Mouse (Mus musculus): ENCODE data around the gene Trap1a.
"Not testable (repeated sequence)": the region's sequence is repeated elsewhere in the genome, so short reads cannot be mapped to it uniquely, and the experiment has no call there.

Trap1a gene

DNA sequence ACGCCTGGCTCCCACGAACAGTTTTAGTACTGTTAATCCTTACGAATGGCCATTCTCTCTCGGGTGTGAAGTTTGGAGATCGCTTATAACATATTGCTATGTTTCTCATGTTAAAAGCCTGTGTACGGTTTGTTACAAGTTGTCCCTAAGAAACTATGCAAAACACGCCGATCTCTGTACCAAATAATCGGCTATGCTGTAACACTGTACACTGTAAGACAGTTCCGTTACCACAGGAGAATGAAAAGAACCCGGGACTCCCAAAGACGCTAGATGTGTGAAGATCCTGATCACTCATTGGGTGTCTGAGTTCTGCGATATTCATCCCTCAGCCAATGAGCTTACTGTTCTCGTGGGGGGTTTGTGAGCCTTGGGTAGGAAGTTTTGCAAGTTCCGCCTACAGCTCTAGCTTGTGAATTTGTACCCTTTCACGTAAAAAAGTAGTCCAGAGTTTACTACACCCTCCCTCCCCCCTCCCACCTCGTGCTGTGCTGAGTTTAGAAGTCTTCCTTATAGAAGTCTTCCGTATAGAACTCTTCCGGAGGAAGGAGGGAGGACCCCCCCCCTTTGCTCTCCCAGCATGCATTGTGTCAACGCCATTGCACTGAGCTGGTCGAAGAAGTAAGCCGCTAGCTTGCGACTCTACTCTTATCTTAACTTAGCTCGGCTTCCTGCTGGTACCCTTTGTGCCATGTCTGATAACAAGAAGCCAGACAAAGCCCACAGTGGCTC, at the start of gene Trap1a:
Gene Trap1a, plus strand, starts transcription at position 421 of the 732 bp plus-strand sequence.
- DNase-seq: no peak

DNA sequence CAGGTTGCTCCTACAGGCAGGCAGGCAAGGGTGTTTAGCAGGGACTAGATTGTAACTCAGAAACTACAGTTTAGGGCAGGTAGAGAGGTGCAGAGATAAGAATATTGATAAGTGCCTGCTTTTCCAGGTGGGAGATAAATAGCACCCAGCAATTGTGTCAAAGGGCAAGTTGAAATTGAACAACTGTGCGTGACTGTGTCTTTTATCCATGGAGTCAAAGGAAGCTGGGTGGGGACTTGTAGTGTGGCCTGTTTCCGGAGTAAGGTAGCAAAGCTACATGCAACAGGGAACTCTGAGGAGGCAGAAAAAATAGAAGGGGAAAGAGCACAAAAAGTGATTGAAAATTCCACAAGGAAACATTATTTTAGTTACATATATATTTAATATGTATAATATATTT, 40.4 kb upstream of the Trap1a start:
- no peak for DNase-seq

DNA sequence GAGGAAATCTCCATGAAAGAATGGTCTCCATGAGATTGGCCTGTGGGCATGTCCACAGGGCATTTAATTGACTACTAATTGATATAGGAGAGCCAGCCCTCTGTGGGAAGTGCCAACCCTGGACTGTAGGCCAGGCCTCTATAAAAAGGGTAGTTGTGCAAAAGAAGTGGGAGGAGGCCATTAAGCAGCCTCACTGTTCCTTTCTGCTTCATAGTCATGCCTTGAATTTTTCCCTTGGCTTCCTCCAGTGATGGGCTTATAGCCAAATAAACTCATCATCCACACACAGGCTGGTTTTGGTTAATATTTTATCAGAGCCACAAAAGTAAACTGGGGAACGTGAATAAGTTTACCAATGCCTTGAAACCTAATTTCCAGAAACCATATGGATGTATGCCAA, 38.2 kb upstream of the Trap1a start:
- DNase-seq: no peak

DNA sequence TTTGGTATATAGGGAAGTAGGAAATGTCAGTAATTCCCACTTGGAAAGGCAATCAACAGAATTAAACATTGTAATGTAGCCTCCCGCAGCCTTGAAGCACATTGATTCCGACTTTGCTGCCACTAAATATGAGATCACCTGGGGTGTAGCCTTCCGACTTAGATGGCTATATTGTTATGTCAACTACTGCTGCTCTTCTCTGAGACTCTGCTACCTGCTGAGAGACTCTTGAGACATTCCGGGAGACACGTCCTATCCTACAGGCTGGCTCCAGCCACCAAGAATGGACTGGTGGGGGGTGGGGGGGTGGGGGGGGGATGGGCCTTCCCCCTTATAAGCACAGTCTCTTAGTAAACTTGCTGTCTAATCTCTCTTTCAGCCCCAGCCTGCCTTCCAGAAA, 16.1 kb upstream of the Trap1a start:
- not testable (repeated sequence) for DNase-seq

DNA sequence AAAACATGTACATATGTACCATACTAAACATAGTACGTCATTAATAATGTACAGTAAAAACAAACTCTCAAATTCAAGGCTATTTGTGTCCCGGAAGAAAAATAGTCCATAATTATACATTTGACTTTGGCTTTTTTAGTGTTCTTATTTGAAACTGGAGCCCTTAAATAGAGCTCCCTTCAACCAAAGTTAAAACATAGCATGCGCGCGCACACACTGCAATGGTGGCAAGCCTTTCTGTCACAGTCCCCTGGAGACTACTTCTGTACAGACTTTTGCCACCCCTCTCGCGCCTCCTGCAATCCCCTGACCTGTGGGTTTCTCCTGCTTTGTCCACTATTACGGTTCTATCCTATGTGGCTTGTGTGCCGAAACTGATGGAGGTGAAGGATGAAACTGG, 900 bp upstream of the Trap1a start:
- no peak for DNase-seq

DNA sequence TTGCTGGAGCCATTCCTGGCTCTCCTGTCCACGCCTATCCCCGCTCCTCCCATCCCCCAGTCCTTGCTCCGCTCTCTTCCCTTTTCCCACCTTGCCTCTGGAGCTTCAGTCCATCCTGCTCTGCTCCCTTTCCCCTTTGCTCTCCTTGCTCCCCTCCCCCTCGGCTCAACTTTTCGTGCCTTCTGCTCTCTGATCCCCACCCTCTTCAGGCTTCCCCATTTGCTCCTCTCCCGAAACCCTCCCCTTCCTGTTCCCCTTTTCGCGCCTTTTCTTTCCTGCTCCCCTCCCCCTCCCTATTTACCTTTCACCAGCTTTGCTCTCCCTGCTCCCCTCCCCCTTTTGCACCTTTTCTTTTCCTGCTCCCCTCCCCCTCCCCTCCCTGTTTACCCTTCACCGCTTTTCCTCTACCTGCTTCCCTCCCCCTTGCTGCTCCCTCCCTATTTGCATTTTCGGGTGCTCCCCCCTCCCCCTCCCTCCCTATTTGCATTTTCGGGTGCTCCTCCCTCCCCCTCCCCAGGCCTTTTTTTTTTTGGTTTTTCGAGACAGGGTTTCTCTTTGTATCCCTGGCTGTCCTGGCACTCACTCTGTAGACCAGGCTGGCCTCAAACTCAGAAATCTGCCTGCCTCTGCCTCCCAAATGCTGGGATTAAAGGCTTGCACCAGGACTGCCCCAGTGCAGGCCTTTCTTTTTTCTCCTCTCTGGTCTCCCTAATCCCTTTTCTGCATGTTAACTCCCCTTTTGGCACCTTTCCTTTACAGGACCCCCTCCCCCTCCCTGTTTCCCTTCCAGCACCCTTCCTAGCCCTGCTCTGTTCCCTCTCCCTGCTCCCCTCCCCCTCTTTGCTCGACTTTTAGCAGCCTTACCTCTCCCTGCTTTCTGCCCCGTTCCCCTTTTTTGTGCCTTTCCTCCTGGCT, 1.3 kb downstream of the Trap1a start:
- no peak for DNase-seq

DNA sequence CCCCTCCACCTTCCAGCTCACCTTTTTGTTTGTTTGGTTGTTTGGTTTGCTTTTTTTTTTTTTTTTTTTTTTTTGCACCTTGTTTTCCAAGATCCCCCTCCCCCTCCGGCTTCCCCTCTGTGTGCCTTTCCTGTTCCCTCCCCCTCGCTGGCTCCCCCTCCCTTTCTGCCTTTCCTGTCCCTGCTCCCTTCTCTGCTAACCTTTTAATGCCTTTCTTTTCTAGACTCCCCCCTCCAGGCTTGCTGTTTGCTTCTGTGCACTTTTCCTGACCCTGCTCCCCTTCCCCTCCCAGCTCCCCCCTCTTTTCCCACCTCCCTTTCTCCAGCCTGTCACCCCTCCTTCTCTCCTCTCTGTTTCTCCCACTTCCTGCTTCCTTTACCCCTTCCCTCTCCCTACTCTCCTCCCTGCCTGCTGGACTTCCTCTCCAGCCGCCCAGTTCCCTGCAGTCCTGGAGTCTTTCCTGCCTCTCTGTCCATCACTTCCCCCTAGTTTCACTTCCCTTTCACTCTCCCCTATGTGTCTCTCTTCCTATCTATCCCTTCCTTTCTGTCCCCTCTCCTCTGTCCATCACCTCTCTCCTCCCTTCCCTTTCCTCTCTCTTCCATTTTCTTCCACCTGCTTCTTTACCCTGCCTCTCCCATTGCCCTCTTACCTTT, 2.1 kb downstream of the Trap1a start:
- DNase-seq: no peak

DNA sequence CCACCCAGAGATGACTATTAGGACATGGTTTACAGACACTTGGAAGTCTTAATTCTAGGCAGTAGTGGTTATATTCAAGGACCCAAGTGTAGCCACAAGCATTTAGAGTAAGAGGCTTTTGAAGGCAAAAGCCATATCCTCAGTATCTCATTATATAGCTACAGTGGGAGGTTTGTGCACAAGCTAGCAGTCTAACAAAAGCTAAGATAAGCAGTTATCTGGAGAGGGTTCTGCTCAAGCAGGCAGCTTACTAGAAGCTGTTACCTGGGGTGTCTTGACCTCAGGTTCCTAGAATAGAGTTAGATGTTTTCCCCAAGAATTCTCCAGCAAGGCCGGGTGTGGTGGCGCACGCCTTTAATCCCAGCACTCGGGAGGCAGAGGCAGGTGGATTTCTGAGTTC, 6.1 kb downstream of the Trap1a start:
- no peak for DNase-seq

DNA sequence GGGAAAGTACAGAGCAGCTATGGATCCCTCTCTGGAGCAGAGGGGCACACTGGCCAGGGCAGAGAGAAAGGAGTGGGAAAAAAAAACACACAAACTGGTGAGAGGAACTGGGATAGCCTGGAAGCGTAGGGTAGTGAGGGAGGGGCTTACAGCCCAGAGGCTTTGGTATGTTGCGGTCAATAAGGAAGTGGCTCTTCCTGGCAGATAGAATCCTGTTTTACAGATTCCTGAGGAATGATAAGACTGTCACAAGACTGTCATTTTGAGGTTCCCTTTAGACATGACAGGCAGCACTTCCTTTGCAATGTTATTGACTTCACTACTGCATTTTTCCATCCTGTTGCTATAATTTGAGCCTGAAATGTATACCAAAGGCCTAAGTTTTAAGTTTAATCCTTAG, 7.7 kb downstream of the Trap1a start:
- no peak for DNase-seq

DNA sequence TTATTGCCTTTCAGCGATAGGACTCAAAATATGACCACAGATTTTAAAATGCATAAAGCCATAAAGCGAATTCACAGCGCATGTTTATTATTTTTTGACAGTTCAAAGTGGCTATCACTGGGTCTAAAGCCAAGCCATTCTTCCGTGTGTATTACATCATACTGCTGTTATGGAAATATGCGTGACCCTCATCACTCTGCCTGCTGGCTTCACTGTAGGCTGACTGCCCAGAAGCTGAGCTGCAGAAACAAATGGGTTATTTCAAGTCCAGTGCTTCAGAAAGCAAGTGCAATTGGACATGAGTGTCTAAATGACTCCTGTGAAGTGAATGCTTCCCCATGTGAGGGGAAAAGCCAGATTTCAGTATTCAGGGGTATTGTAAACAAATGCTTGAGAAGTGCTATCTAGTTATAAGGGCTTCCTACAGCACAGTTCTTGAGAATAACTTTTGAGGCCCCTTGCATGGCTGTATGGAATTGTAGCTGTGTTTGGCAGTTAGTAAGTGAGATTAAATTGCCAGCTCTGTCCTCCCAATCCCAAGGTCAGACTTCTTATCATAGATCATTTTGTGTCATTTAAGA, 18.8 kb downstream of the Trap1a start:
- DNase-seq: no peak

DNA sequence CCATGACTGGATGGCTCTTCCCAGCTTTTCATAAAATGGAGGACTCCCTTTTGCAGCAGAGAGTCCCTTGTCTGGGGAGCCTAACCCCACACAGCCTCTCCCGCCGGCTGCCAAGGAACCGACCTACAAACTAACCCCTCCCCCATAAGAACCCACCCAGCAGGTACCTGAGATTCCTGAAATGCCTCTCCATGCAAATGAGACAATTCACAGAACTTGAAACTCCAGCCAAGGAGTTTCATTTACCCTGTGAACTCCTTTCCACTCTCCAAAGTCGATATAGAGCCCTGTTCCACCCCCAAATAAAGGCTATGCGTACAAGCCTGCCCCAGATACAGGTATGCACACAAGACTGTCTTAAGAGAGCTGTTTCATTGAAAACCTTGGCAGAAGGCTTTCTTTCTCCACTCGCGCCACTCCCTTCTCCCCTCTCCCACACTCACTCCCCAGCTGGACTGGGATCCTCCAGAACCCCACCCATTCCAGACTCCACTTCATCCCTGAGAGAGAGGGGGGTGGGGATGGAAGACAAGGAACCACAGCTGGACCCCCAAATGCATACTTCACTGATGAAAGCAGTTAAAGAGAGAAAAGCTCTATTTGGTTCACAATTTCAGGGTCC, 24.3 kb downstream of the Trap1a start:
- no peak for DNase-seq

DNA sequence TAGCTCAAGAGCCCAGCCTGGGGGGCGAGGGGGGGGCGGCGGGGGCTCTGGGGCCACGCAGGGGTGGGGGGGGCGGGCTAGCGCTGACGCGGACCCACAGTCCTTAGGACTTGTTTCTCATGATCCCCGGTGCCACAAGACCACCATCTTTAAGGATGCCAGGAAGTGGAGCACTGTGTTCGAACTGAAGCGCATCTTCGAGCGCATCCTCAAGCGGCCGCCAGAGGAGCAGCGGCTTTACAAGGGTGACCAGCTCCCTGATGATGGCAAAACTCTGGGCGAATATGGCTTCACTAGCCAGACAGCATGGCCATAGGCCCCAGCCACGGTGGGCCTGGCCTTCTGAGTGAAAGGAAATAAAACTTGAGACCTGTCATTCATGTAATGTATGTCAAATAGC, 24.9 kb downstream of the Trap1a start:
- DNase-seq: no peak

DNA sequence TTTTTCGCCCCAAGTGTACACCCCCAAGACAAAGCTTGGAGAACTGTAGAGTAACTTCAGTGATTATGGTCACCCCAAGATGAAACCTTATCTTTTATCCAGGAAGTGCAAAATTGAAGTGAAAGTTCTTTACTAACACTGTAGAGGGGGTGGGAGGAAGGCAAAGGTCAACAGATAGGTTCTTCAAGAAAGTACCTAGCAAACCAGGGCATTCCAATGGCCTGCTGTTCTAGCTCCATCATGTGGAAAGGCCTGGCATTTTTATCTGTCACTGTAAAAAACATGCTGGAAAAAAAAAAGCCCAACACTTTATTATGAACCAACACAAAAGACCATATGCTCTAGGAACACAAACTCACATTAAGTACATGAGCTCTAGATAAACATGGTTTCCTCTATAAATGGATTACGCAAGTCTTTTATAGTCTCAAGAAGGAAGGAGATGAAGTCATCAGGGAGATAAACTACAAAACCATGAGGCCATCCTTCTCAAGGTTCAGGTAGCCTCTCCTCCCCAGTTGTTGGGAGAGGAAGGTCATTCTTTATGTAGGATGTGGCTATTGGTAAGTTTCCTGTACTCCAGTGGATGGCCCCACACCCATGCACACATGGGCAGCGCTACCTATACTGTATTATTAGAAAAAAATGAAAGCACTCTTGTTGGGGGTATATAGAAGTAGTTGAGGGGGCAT, 33.5 kb downstream of the Trap1a start:
- DNase-seq: no peak

DNA sequence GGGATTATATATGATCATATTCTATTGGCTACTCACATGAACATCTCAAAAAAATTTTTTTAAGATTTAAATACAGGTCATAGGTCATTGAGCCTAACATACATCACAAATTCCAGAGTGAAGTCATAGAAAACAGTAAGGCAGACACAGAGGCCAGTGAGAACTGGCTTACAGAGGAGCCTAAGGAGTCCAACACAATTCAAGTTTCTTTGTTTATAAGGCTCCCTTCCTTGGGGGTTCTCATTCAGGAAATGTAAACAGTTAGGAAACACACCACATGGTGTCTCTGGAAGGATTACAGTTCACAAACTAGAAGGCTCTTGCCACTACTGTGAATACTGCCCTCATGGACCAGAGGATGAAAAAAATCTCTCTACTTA, 34.0 kb downstream of the Trap1a start:
- no peak for DNase-seq

DNA sequence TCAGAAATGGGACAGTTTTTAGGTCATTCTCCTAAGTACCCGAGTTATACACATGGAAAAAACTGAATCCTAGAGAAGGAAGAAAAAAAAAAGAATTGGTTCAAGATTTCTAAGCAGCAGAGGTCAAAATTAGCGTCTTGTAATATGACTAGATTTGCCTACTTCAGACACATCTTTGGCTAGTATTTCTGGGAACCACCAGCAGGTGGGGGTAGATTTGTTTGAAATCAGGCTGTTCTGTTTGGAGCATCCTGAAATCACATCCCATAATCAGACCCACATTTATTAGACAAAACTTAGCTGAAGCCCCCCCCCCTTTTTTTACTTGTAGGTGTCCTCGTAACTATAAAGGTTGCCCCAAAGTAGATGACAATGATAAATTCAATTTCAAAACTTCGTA, 35.6 kb downstream of the Trap1a start:
- DNase-seq: peak; percentile 4

DNA sequence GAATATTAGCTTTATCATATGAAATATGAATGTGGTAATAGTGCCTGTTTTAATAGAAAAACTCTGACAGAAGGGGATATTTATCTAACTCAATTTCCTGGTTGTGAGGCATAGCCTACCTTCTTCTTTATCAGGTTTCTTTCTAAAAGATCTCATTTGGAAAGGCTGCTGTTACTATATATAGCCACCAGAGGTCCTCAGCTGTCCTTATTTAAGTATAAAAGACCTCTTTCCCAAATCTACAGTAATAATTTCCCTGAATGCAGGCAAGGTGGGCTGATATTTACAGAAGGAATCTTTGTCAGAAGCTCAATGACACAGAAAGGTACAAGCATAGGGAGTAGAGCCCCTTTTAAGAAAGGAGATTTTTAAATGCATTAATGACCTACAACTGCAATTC, 39.2 kb downstream of the Trap1a start:
- DNase-seq: no peak

All from liver (tissue).